Mouse (Mus musculus) neural tube, embryonic 15.5 days (tissue): ENCODE measurements at regions not wholly inside any gene's neighbourhood (a gene's known extent, or its start where the extent isn't known, plus 50 kb on each side); places are given as distances from the start of the nearest gene placed in this dataset.

Experiments
- ATAC-seq: fragments of 200-750 bp; cut with Nextera tagmentation; 2 replicates; pipeline ENCODE4 v1.8.0; 2017; ENCODE audit warnings: mild to moderate bottlenecking, moderate TSS enrichment, moderate library complexity; ENCODE audit not compliant: low FRiP score
- H3K27ac ChIP-seq: fragments of 300-500 bp; sonication (generic); replicated peaks from 2 replicates; pipeline ENCODE4 v1.5.1; 2015; ENCODE audit warnings: mild to moderate bottlenecking, inconsistent platforms
- H3K27me3 ChIP-seq: fragments of 300-500 bp; sonication (generic); replicated peaks from 2 replicates; pipeline ENCODE4 v1.6.1; 2015; ENCODE audit warnings: inconsistent platforms
- H3K36me3 ChIP-seq: fragments of 300-500 bp; sonication (generic); 2 replicates; pipeline ENCODE4 v1.6.1; 2015; ENCODE audit warnings: inconsistent platforms
- H3K4me1 ChIP-seq: fragments of 300-500 bp; sonication (generic); 2 replicates; pipeline ENCODE4 v1.6.1; 2015; ENCODE audit warnings: inconsistent platforms
- H3K4me2 ChIP-seq: fragments of 300-500 bp; sonication (generic); 2 replicates; pipeline ENCODE4 v1.6.1; 2015; ENCODE audit warnings: inconsistent platforms, mild to moderate bottlenecking, moderate library complexity
- H3K4me3 ChIP-seq: fragments of 300-500 bp; sonication (generic); replicated peaks from 2 replicates; pipeline ENCODE4 v1.5.1; 2015; ENCODE audit warnings: mild to moderate bottlenecking, inconsistent platforms
- H3K9ac ChIP-seq: fragments of 300-500 bp; sonication (generic); replicated peaks from 2 replicates; pipeline ENCODE4 v1.6.1; 2015; ENCODE audit warnings: mild to moderate bottlenecking, inconsistent platforms
- H3K9me3 ChIP-seq: fragments of 300-500 bp; sonication (generic); replicated peaks from 2 replicates; pipeline ENCODE4 v1.6.1; 2016; ENCODE audit warnings: inconsistent platforms
- WGBS: fragments of 180-500 bp; shearing (Covaris S2); methylation state at CpG from one replicate; pipeline ENCODE4 v1.1.7; 2015; ENCODE audit warnings: mixed read lengths; 5-methylcytosine and 5-hydroxymethylcytosine counted together

DNA sequence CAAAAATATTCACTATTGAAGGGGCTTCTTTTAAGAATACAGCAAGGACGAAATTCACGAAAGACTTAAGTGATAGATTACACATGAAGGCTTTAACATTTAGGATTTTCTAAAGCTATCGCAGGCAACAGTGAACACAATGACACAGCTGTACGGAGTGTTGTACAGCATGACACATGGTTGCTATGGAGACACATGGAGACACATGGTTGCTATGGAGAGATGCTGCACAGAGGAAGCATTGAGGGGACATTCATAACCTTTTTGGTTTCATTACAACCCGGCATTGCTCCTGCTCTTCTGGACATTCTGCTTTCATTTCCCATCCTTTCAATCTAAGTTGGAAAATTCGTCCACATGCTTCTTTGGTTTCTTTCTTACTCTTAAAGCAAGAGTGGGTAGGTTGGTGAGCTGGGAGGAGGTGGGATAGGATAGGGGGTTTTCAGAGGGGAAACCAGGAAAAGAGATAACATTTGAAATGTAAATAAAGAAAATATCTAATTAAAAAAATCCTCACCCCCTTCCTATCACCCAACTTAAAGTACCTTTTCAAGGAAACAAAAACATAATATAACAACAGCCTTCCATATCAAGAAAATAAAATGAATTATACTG is 307.2 kb downstream of the Crisp4 start:
- peak; percentile 98 for ATAC-seq
- Histone ChIP-seq H3K36me3 (no peaks in the 10 kb centered on the region), H3K27me3 (no peaks in the 10 kb centered on the region), H3K4me1 (0 out of 2 replicates have a peak, but pooled peaks cover 4% of the 10 kb centered on the region), H3K27ac (no peak overlapping the region), H3K9me3 (no peaks in the 10 kb centered on the region; the same call in 1 of the 2 replicates), H3K4me2 (peak overlapping the region; percentile 32), H3K9ac (no peak overlapping the region), H3K4me3 (no peak overlapping the region)
- WGBS = 17% methylated on average over 6 of the region's 6 CpGs

- 93% methylated on average over 2 of the region's 2 CpGs for WGBS
- Histone ChIP-seq H3K27ac (no peak overlapping the region), H3K4me3 (no peak overlapping the region), H3K4me2 (no peak overlapping the region), H3K9ac (no peak overlapping the region), H3K9me3 (no peaks in the 10 kb centered on the region), H3K4me1 (no peaks in the 10 kb centered on the region), H3K27me3 (no peaks in the 10 kb centered on the region), H3K36me3 (no peaks in the 10 kb centered on the region)
- ATAC-seq = no peak
Measured at GRCm38 (mm10) chr1:17825860-17826259, 319.8 kb downstream of the Crisp4 start.
